Mouse (Mus musculus) heart, adult 2 months (tissue): ENCODE results near the gene Mef2c.

Source experiments
- CTCF ChIP-seq: fragments of 200-600 bp; IDR thresholded peaks from 2 replicates; pipeline ENCODE4 v1.8.1; 2022; ENCODE audit warnings: antibody characterized with exemption, mild to moderate bottlenecking, moderate library complexity
- EP300 ChIP-seq: fragments of 200-500 bp; IDR thresholded peaks from 2 replicates; pipeline ENCODE4 v1.6.1; 2011; ENCODE audit warnings: low read depth, low read length, control low read depth; ENCODE audit not compliant: insufficient read depth
- POLR2A ChIP-seq: fragments of 200-500 bp; IDR thresholded peaks from 2 replicates; pipeline ENCODE4 v1.6.1; 2011; ENCODE audit warnings: mild to moderate bottlenecking, low read depth, low read length, control low read depth; ENCODE audit not compliant: insufficient read depth

- TF ChIP-seq CTCF, result no peak
- no peak for TF ChIP-seq POLR2A
- no peak for TF ChIP-seq EP300
These were observed 212.3 kb downstream of the Mef2c start for GRCm38 (mm10) chr13:83715971-83716615.
